Mouse (Mus musculus) myocyte (in vitro differentiated cells): ENCODE results near the gene Khk. TPM values are rescaled to one million over a fixed set of nuclear protein-coding genes. Genes with fewer than 3 reads are reported as not detected.

Experiments used
- H3K27me3 ChIP-seq: one replicate; pipeline ENCODE4 v1.6.1; 2011; ENCODE audit not compliant: control insufficient read depth, insufficient read depth, insufficient read length
- H3K36me3 ChIP-seq: one replicate; pipeline ENCODE4 v1.6.1; 2011; ENCODE audit not compliant: control insufficient read depth, insufficient read depth
- H3K4me2 ChIP-seq: one replicate; pipeline ENCODE4 v1.6.1; 2011; ENCODE audit warnings: low read depth, control low read depth
- H3K4me3 ChIP-seq: one replicate; pipeline ENCODE4 v1.5.1; 2011; ENCODE audit warnings: mild to moderate bottlenecking, control low read depth, moderate library complexity
- H3K79me2 ChIP-seq: one replicate; pipeline ENCODE4 v1.6.1; 2011; ENCODE audit not compliant: control insufficient read depth, insufficient read depth
- H3ac ChIP-seq: one replicate; pipeline ENCODE4 v1.6.1; 2011; ENCODE audit not compliant: control insufficient read depth, insufficient read length
- CEBPB ChIP-seq: IDR thresholded peaks from 2 replicates; pipeline ENCODE4 v1.6.1; 2011; ENCODE audit warnings: mild to moderate bottlenecking, moderate library complexity; ENCODE audit not compliant: poor library complexity, insufficient read depth, severe bottlenecking
- E2F4 ChIP-seq: IDR thresholded peaks from one replicate; pipeline ENCODE4 v1.6.1; 2011; ENCODE audit warnings: mild to moderate bottlenecking, control low read depth, moderate library complexity; ENCODE audit not compliant: insufficient read depth
- MAX ChIP-seq: IDR thresholded peaks from one replicate; pipeline ENCODE4 v1.6.1; 2011; ENCODE audit warnings: low read depth, mild to moderate bottlenecking, control low read depth
- MYOD1 ChIP-seq, 3 experiments: IDR thresholded peaks; one replicate each; pipeline ENCODE4 v1.6.1; 2011; ENCODE audit warnings: control low read depth in 2 of 3, low read depth in 2 of 3, mild to moderate bottlenecking in 2 of 3, moderate library complexity in 1 of 3; ENCODE audit not compliant: insufficient read length in 2 of 3, control insufficient read depth in 1 of 3
- MYOG ChIP-seq, 3 experiments: IDR thresholded peaks; one replicate each; pipeline ENCODE4 v1.6.1; 2011; ENCODE audit warnings: control low read depth in 2 of 3, low read depth in 2 of 3, mild to moderate bottlenecking in 2 of 3; ENCODE audit not compliant: insufficient read length in 2 of 3, control insufficient read depth in 1 of 3, insufficient read depth in 1 of 3
- POLR2A ChIP-seq: IDR thresholded peaks from one replicate; pipeline ENCODE4 v1.6.1; 2011; ENCODE audit warnings: low read depth, mild to moderate bottlenecking, control low read depth, moderate library complexity; ENCODE audit not compliant: insufficient read length
- POLR2AphosphoS2 ChIP-seq: IDR thresholded peaks from one replicate; pipeline ENCODE4 v1.6.1; 2011; ENCODE audit warnings: low read depth, control low read depth; ENCODE audit not compliant: insufficient read length
- REST ChIP-seq: IDR thresholded peaks from one replicate; pipeline ENCODE4 v1.6.1; 2011; ENCODE audit warnings: mild to moderate bottlenecking, control low read depth, moderate library complexity; ENCODE audit not compliant: insufficient read depth, insufficient read length
- SRF ChIP-seq: IDR thresholded peaks from one replicate; pipeline ENCODE4 v1.6.1; 2011; ENCODE audit warnings: low read depth; ENCODE audit not compliant: control insufficient read depth, insufficient read length
- TCF12 ChIP-seq: IDR thresholded peaks from one replicate; pipeline ENCODE4 v1.6.1; 2011; ENCODE audit warnings: mild to moderate bottlenecking, control low read depth; ENCODE audit not compliant: poor library complexity, insufficient read depth, severe bottlenecking
- TCF3 ChIP-seq: IDR thresholded peaks from one replicate; pipeline ENCODE4 v1.6.1; 2011; ENCODE audit warnings: low read depth, control low read depth; ENCODE audit not compliant: insufficient read length
- USF1 ChIP-seq: IDR thresholded peaks from one replicate; pipeline ENCODE4 v1.6.1; 2011; ENCODE audit warnings: low read depth, mild to moderate bottlenecking, control low read depth, moderate library complexity
- polyA plus RNA-seq: library from polyadenylated mRNA; unstranded; fragments of >200 nt; fragmentation: generic; extraction: Trizol; gene quantifications from one replicate; pipeline ENCODE4 v1.2.1, GENCODE M21; 2012; ENCODE audit warnings: missing spikeins

The Khk gene
- polyA plus RNA-seq, 1 experiment: 16.6 TPM

GRCm38 (mm10) chr5:30963916-30964315 is 42.7 kb downstream of the Khk start:
- TF ChIP-seq E2F4 (no peak), MAX (no peak), MYOG (IDR thresholded peaks at IDR 0.05; ENCODE audit: control insufficient read depth in 1 of 3, insufficient read depth in 1 of 3, insufficient read length in 2 of 3, low read depth in 2 of 3) (no peak), MYOD1 (IDR thresholded peaks at IDR 0.05; ENCODE audit: control insufficient read depth in 1 of 3, insufficient read length in 2 of 3, low read depth in 2 of 3) (no peak), POLR2AphosphoS2 (no peak), TCF12 (no peak)

DNA sequence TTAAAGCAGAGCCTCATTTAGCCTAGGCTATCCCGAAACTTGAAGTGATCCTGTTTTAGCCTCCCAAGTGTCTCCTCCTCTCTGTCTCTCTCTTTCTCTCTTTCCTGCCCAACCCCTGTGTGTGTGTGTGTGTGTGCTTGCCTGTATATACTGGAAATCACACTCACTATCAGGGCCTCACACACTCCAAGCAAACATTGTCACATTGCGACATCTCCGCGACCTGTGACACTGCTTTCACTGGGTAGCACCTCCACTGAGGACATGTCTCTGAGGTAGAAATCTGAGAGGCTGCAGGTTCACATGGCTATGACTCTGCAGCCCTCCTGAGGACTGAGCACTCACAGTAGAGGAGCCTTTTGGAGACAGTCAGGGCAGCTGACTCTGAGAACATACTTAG is 45.0 kb downstream of the Khk start:
- no peak overlapping the region for H3K4me2 ChIP-seq
- no peak for TF ChIP-seq CEBPB
- TF ChIP-seq POLR2A: no peak
- no peak for TF ChIP-seq TCF12
- TF ChIP-seq MYOD1 (IDR thresholded peaks at IDR 0.05; ENCODE audit: control insufficient read depth in 1 of 3, insufficient read length in 2 of 3, low read depth in 2 of 3): no peak
- no peak for TF ChIP-seq TCF3
- no peak for TF ChIP-seq POLR2AphosphoS2
- TF ChIP-seq USF1: no peak
- TF ChIP-seq MYOG (IDR thresholded peaks at IDR 0.05; ENCODE audit: control insufficient read depth in 1 of 3, insufficient read depth in 1 of 3, insufficient read length in 2 of 3, low read depth in 2 of 3): no peak
- no peak for TF ChIP-seq SRF
- TF ChIP-seq E2F4: no peak
- TF ChIP-seq MAX: no peak
- TF ChIP-seq REST: no peak
- H3K27me3 ChIP-seq: no peaks in the 10 kb centered on the region
- H3K79me2 ChIP-seq: no peaks in the 10 kb centered on the region
- H3K4me3 ChIP-seq: no peak overlapping the region
- no peaks in the 10 kb centered on the region for H3K36me3 ChIP-seq
- no peak overlapping the region for H3ac ChIP-seq

More at GRCm38 (mm10) chr5:30963916-30964315, 42.7 kb downstream of the Khk start:
- no peak overlapping the region for H3ac ChIP-seq
- H3K4me3 ChIP-seq: no peak overlapping the region
- H3K79me2 ChIP-seq: peaks cover 10% of the 10 kb centered on the region
- no peak overlapping the region for H3K4me2 ChIP-seq
- H3K36me3 ChIP-seq: no peaks in the 10 kb centered on the region
- H3K27me3 ChIP-seq: no peaks in the 10 kb centered on the region

GRCm38 (mm10) chr5:30968416-30968815 is 47.2 kb downstream of the Khk start, which contains the start of gene Tcf23:
Tcf23 (plus strand) TSS chr5:30968662.
- Histone ChIP-seq H3K36me3 (no peaks in the 10 kb centered on the region), H3K27me3 (no peaks in the 10 kb centered on the region), H3K79me2 (no peaks in the 10 kb centered on the region), H3ac (no peak within 1 kb of the TSS), H3K4me3 (no peak within 1 kb of the TSS), H3K4me2 (no peak within 1 kb of the TSS)
- no peak for TF ChIP-seq CEBPB
- TF ChIP-seq MAX: no peak
- no peak for TF ChIP-seq MYOG (IDR thresholded peaks at IDR 0.05; ENCODE audit: control insufficient read depth in 1 of 3, insufficient read depth in 1 of 3, insufficient read length in 2 of 3, low read depth in 2 of 3)
- no peak for TF ChIP-seq E2F4
- TF ChIP-seq POLR2AphosphoS2: no peak
- no peak for TF ChIP-seq MYOD1 (IDR thresholded peaks at IDR 0.05; ENCODE audit: control insufficient read depth in 1 of 3, insufficient read length in 2 of 3, low read depth in 2 of 3)
- no peak for TF ChIP-seq USF1
- no peak for TF ChIP-seq TCF12
- TF ChIP-seq REST: no peak
- no peak for TF ChIP-seq POLR2A
- no peak for TF ChIP-seq TCF3
- no peak for TF ChIP-seq SRF

DNA sequence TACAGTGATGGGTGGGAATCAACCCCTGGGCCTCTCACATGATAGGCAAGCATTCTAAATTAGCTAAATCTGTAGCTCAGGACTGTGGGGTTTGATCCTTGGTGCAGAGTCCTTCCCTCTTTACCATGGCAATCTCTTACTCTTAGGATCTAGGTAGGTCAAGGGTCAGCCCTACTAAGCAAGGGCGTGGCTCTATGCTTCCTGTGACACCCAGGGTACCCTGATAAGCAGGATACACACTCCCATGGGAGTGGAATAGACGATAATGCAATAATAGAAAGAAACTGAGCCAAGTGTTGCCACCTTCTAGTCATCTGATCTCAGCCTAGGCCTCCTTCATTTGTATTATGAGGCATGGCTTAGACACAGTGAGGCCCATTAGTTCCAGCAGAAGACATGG is 48.2 kb downstream of the Khk start:
- H3K4me2 ChIP-seq: no peak overlapping the region
- H3K79me2 ChIP-seq: no peaks in the 10 kb centered on the region
- TF ChIP-seq TCF12: no peak
- TF ChIP-seq MYOD1 (IDR thresholded peaks at IDR 0.05; ENCODE audit: control insufficient read depth in 1 of 3, insufficient read length in 2 of 3, low read depth in 2 of 3): no peak
- TF ChIP-seq E2F4: no peak
- no peaks in the 10 kb centered on the region for H3K36me3 ChIP-seq
- no peak overlapping the region for H3ac ChIP-seq
- no peak overlapping the region for H3K4me3 ChIP-seq
- H3K27me3 ChIP-seq: no peaks in the 10 kb centered on the region

DNA sequence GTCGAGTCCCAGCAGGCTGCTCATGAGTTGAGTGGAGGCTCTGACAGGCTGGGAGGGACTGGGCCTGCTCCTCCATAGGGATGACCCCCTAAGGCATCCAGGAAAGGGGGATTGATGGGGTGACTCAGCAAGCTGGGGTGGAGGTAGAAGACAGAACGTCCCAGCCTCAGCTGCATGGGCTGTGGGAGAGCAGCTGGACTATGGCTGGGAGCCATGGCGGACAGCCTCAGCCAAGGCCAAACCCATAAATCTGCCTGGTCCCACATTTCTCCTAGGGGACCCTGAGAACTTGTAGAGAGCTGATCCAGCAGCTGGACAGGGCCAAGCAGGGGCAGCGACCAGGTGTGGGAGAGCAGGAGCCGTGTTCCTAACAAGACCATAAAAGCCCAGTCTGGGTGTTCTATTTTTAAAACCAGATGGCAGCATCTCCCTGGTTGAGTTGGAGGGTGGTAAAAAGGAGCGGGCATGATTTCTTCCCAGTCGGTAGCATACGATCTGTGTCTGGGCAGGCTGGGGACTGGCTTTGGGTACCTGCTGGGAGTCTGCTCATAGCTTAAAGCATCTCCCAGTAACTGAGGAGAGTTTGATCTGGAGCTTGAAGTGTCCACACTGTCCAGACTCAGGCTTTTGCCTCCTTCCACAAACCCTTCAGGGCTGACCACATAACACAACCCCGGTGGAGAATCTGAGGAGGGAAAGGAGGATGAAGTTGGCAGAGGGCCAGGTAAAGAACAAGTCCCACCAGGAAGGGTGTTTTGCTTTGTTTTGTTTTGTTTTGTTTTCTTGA is 53.8 kb downstream of the Khk start:
- Histone ChIP-seq H3K36me3 (no peaks in the 10 kb centered on the region), H3K79me2 (no peaks in the 10 kb centered on the region), H3K4me3 (no peak overlapping the region), H3K27me3 (no peaks in the 10 kb centered on the region), H3K4me2 (no peak overlapping the region), H3ac (no peak overlapping the region)
- no peak for TF ChIP-seq REST
- no peak for TF ChIP-seq POLR2AphosphoS2
- no peak for TF ChIP-seq CEBPB
- no peak for TF ChIP-seq TCF3
- peak in 1 of 3 experiments; percentile 49 for TF ChIP-seq MYOG (IDR thresholded peaks at IDR 0.05; ENCODE audit: control insufficient read depth in 1 of 3, insufficient read depth in 1 of 3, insufficient read length in 2 of 3, low read depth in 2 of 3)
- TF ChIP-seq MYOD1 (IDR thresholded peaks at IDR 0.05; ENCODE audit: control insufficient read depth in 1 of 3, insufficient read length in 2 of 3, low read depth in 2 of 3): peak in 2 of 3 experiments; percentile 52 to 64
- TF ChIP-seq MAX: no peak
- no peak for TF ChIP-seq TCF12
- no peak for TF ChIP-seq USF1
- TF ChIP-seq POLR2A: no peak
